8 mouse cellular contexts compared by ENCODE assay signal in genomic region chr4:66827463-66828162, GRCm38 (mm10). TPM values are rescaled to one million over a fixed set of nuclear protein-coding genes. Genes with fewer than 3 reads are reported as not detected.
A peak's percentile ranks its signal among the peaks of the same experiment; 100 is the strongest.
DNase-seq lines count a peak whose midpoint lies in the region; ATAC-seq and TF ChIP-seq lines count a peak whose summit lies in the region.

Gene Tlr4, plus strand, starts transcription at chr4:66827584.

- H3K36me3 ChIP-seq in thymus, adult 2 months (ENCODE audit: control insufficient read depth, insufficient read depth, low read length) = no peaks in the 10 kb centered on the region
- no peaks in the 10 kb centered on the region for H3K36me3 ChIP-seq in heart, embryonic 10.5 days
- no peaks in the 10 kb centered on the region for H3K36me3 ChIP-seq in liver, embryonic 11.5 days (ENCODE audit: control insufficient read depth, insufficient read depth, low read length)

- WGBS in thymus, adult 2 months = 7% methylated on average over 11 of the region's 11 CpGs
- WGBS in heart, embryonic 10.5 days = 57% methylated on average over 11 of the region's 11 CpGs
- WGBS in liver, embryonic 11.5 days = 41% methylated on average over 11 of the region's 11 CpGs

- no peak for TF ChIP-seq POLR2A in thymus, adult 2 months (IDR thresholded peaks at IDR 0.05; ENCODE audit: control insufficient read depth, extremely low read depth, insufficient read depth, low read length, poor library complexity)

- H3K4me2 ChIP-seq in liver, embryonic 11.5 days = peak within 1 kb of the TSS; percentile 37

- H3K27me3 ChIP-seq in thymus, adult 2 months (ENCODE audit: control insufficient read depth, insufficient read depth, low read length) = no peaks in the 10 kb centered on the region
- H3K27me3 ChIP-seq in heart, embryonic 10.5 days (ENCODE audit: insufficient read depth, poor library complexity, severe bottlenecking) = no peaks in the 10 kb centered on the region
- no peaks in the 10 kb centered on the region for H3K27me3 ChIP-seq in liver, embryonic 11.5 days (replicated peaks; ENCODE audit: control insufficient read depth, insufficient read depth, low read length)

- no peak for TF ChIP-seq CTCF in thymus, adult 2 months (IDR thresholded peaks at IDR 0.05; ENCODE audit: borderline replicate concordance, control insufficient read depth, extremely low read depth, insufficient read depth, low read length, poor library complexity)

- peak; percentile 98 for ATAC-seq in common myeloid progenitor, adult 5-6 weeks (replicated peaks; ENCODE audit: low read depth, poor library complexity, severe bottlenecking)
- peak; percentile 26; the same call in 1 of the 2 replicates for ATAC-seq in liver, embryonic 11.5 days (replicated peaks; ENCODE audit: low FRiP score)

- no peaks in the 10 kb centered on the region for H3K4me1 ChIP-seq in thymus, adult 2 months (replicated peaks; ENCODE audit: control insufficient read depth, insufficient read depth, low read length)
- H3K4me1 ChIP-seq in heart, embryonic 10.5 days = peaks cover 3% of the 10 kb centered on the region; the same call in 1 of the 2 replicates
- no peaks in the 10 kb centered on the region for H3K4me1 ChIP-seq in liver, embryonic 11.5 days (replicated peaks; ENCODE audit: control insufficient read depth, insufficient read depth, low read length)

- peak; percentile 1 for DNase-seq in thymus, adult 2 months
- no peak for DNase-seq in thymus, postnatal 0 days (ENCODE audit: low spot score)
- no peak for DNase-seq in heart, embryonic 10.5 days (ENCODE audit: low spot score)
- DNase-seq in kidney, postnatal 10 days = peak; percentile 86
- DNase-seq in liver, embryonic 11.5 days (ENCODE audit: low spot score) = peak; percentile 35
- DNase-seq in ovary, adult 18-20 months (ENCODE audit: low spot score) = peak; percentile 65
- DNase-seq in urinary bladder, postnatal 4 days (ENCODE audit: low spot score in 2 of 2) = peak; percentile 56 to 71

- H3K9ac ChIP-seq in liver, embryonic 11.5 days (ENCODE audit: low read depth, low read length) = no peak within 1 kb of the TSS

- H3K9me3 ChIP-seq in heart, embryonic 10.5 days = no peaks in the 10 kb centered on the region
- no peaks in the 10 kb centered on the region for H3K9me3 ChIP-seq in liver, embryonic 11.5 days (ENCODE audit: control insufficient read depth, low read length)

- no peak within 1 kb of the TSS; the same call in 1 of the 2 replicates for H3K27ac ChIP-seq in thymus, adult 2 months (ENCODE audit: control insufficient read depth, insufficient read depth, low read length)
- H3K27ac ChIP-seq in heart, embryonic 10.5 days = peak within 1 kb of the TSS; percentile 64
- peak within 1 kb of the TSS; percentile 25; the same call in 1 of the 2 replicates for H3K27ac ChIP-seq in liver, embryonic 11.5 days (ENCODE audit: low read depth, low read length)

- peak within 1 kb of the TSS; percentile 38 for H3K4me3 ChIP-seq in thymus, adult 2 months (ENCODE audit: control insufficient read depth, insufficient read depth, low read length)
- H3K4me3 ChIP-seq in heart, embryonic 10.5 days = peak within 1 kb of the TSS; percentile 37
- peak within 1 kb of the TSS; percentile 0; the same call in 1 of the 2 replicates for H3K4me3 ChIP-seq in liver, embryonic 11.5 days (ENCODE audit: low read depth, low read length)

RNA-seq across cellular contexts. Expression of gene Tlr4, which starts in this region (rescaled TPM):
- polyA plus RNA-seq in thymus, adult 2 months (2012; rRNA removed) = 0.69 and 0.82 TPM in 2 replicates
- polyA plus RNA-seq in thymus, postnatal 0 days (2015; fragmentation: Nextera tagmentation; extraction: Ambion mirVana) = 1.6 and 1.8 TPM in 2 replicates
- 3.0 and 3.7 TPM in 2 replicates for total RNA-seq in common myeloid progenitor, adult 5-6 weeks (2017)
- 0.63 and 1.2 TPM in 2 replicates for polyA plus RNA-seq in heart, embryonic 10.5 days (2016; fragmentation: Nextera tagmentation; extraction: Ambion mirVana)
- polyA plus RNA-seq in liver, embryonic 11.5 days (2014; fragmentation: Nextera tagmentation; extraction: Ambion mirVana) = 1.9 and 2.6 TPM in 2 replicates

Comparison
In these comparisons a context has a peak if more than half of its experiments do, and no peak if none do; other contexts are left out.
1. Peak in DNase-seq and H3K4me3 ChIP-seq in thymus, adult 2 months; RNA of the gene not detected or under 1 TPM.
2. DNase-seq: peak in kidney, postnatal 10 days (single experiment), liver, embryonic 11.5 days (single experiment), ovary, adult 18-20 months (single experiment) and urinary bladder, postnatal 4 days (2 of 2); none in thymus, postnatal 0 days (single experiment) and heart, embryonic 10.5 days (single experiment).
3. Peak in every context shown above with its lines, with median percentiles within 50 percentile points of each other: H3K4me3 ChIP-seq.